Mouse (Mus musculus) stomach, postnatal 0 days (tissue): Measurements from ENCODE around the gene Rangap1. TPM values are rescaled to one million over a fixed set of nuclear protein-coding genes. Genes with fewer than 3 reads are reported as not detected.

Source experiments
- ATAC-seq: fragments of 200-750 bp; cut with Nextera tagmentation; 2 replicates; pipeline ENCODE4 v1.8.0; 2017; ENCODE audit not compliant: low FRiP score, low TSS enrichment
- DNase-seq: peaks from one replicate; pipeline ENCODE4 v3.0.0-alpha.2; 2016; ENCODE audit warnings: low spot score
- H3K27ac ChIP-seq: fragments of 300-500 bp; sonication (generic); replicated peaks from 2 replicates; pipeline ENCODE4 v1.5.1; 2014; ENCODE audit warnings: mild to moderate bottlenecking, control low read depth
- H3K27me3 ChIP-seq: fragments of 300-500 bp; sonication (generic); 2 replicates; pipeline ENCODE4 v1.6.1; 2014; ENCODE audit warnings: low read length; ENCODE audit not compliant: control insufficient read depth, insufficient read depth
- H3K36me3 ChIP-seq: fragments of 300-500 bp; sonication (generic); 2 replicates; pipeline ENCODE4 v1.6.1; 2014; ENCODE audit warnings: low read length, mixed read lengths; ENCODE audit not compliant: control insufficient read depth, insufficient read depth
- H3K4me1 ChIP-seq: fragments of 300-500 bp; sonication (generic); replicated peaks from 2 replicates; pipeline ENCODE4 v1.6.1; 2014; ENCODE audit warnings: antibody characterized with exemption; ENCODE audit not compliant: control insufficient read depth, insufficient read depth
- H3K4me2 ChIP-seq: fragments of 300-500 bp; sonication (generic); replicated peaks from 2 replicates; pipeline ENCODE4 v1.6.1; 2014; ENCODE audit warnings: low read depth, mild to moderate bottlenecking, control low read depth, moderate library complexity
- H3K4me3 ChIP-seq: fragments of 300-500 bp; sonication (generic); 2 replicates; pipeline ENCODE4 v1.5.1; 2014; ENCODE audit warnings: low read depth, low read length, control low read depth
- H3K9ac ChIP-seq: fragments of 300-500 bp; sonication (generic); 2 replicates; pipeline ENCODE4 v1.6.1; 2014; ENCODE audit warnings: mild to moderate bottlenecking, low read length, control low read depth, mixed read lengths
- H3K9me3 ChIP-seq: fragments of 300-500 bp; sonication (generic); 2 replicates; pipeline ENCODE4 v1.6.1; 2016; ENCODE audit warnings: low read length; ENCODE audit not compliant: control insufficient read depth
- CTCF ChIP-seq: IDR thresholded peaks from 2 replicates; pipeline ENCODE4 v1.5.1; 2016; ENCODE audit warnings: antibody characterized with exemption, low read depth, mild to moderate bottlenecking, moderate library complexity
- EP300 ChIP-seq: optimal IDR thresholded peaks from 2 replicates; pipeline ENCODE3; 2016; ENCODE audit warnings: antibody characterized with exemption
- WGBS: fragments of 180-500 bp; shearing (Covaris S2); extraction: QIAGEN DNeasy Blood & Tissue Kit; methylation state at CpG from one replicate; pipeline ENCODE4 v1.1.7; 2014; 5-methylcytosine and 5-hydroxymethylcytosine counted together
- polyA plus RNA-seq: library from polyadenylated mRNA; unstranded; fragments of >200 nt; fragmentation: Nextera tagmentation; extraction: Ambion mirVana; gene quantifications from 2 replicates; pipeline ENCODE4 v1.2.1, GENCODE M21; 2015

The Rangap1 gene
- polyA plus RNA-seq, 1 experiment from 2014 or later: 40.2 TPM

DNA sequence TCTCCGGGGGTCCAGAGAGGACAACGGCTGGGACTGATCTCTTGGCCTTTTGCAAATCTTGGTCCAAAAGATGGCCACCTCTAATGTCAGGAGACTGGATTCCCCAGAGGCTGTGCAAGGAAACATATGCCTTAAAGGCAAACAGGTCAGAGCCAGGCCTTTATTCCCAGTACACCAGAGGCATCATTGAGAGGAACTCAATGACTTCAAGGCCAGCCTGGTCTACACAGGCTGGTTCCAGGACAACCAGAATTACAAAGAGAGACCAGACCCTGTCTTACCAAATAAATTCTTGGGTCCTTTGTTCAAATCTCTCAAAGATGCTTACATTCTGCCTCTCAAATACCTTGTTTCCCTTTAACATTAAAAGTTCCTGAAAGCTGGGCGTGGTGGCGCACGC lies 23.0 kb downstream of the Rangap1 start:
- 95% methylated on average over 5 of the region's 5 CpGs for WGBS
- DNase-seq (no peak), ATAC-seq (no peak)
- no peaks in the 10 kb centered on the region for H3K4me1 ChIP-seq
- H3K4me2 ChIP-seq: no peak overlapping the region
- no peak overlapping the region for H3K4me3 ChIP-seq
- no peaks in the 10 kb centered on the region for H3K9me3 ChIP-seq
- TF ChIP-seq CTCF (no peak), EP300 (no peak)
- H3K27me3 ChIP-seq: no peaks in the 10 kb centered on the region
- peaks cover 37% of the 10 kb centered on the region for H3K36me3 ChIP-seq
- no peak overlapping the region for H3K27ac ChIP-seq
- no peak overlapping the region for H3K9ac ChIP-seq

DNA sequence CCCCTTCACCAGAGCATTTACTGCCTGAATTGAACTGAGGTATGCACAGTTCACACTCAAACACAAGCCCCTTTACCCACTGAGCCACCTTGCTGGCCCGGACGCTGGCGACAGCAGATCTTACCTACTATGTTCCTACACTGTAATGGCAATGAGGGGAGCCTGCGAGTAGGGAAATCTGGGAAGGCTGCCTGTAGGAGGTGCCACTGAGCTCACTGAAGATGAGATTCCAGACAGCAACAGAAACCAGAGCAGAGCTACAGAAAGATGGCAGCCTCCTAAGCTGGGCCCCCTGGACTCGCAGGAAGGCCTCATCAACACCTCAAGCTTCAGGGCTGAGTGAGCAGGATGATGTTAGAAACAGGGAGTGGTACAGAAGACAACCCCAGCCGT lies 26.2 kb downstream of the Rangap1 start:
- no peaks in the 10 kb centered on the region for H3K4me1 ChIP-seq
- TF ChIP-seq EP300 (no peak), CTCF (0 out of 2 replicates have a peak, but pooled peaks have one; percentile 11)
- H3K27me3 ChIP-seq: no peaks in the 10 kb centered on the region
- H3K9me3 ChIP-seq: no peaks in the 10 kb centered on the region
- H3K9ac ChIP-seq: no peak overlapping the region
- H3K4me2 ChIP-seq: no peak overlapping the region
- DNase-seq (no peak), ATAC-seq (no peak)
- peaks cover 56% of the 10 kb centered on the region for H3K36me3 ChIP-seq
- H3K27ac ChIP-seq: no peak overlapping the region
- H3K4me3 ChIP-seq: no peak overlapping the region
- 94% methylated on average over 6 of the region's 6 CpGs for WGBS

DNA sequence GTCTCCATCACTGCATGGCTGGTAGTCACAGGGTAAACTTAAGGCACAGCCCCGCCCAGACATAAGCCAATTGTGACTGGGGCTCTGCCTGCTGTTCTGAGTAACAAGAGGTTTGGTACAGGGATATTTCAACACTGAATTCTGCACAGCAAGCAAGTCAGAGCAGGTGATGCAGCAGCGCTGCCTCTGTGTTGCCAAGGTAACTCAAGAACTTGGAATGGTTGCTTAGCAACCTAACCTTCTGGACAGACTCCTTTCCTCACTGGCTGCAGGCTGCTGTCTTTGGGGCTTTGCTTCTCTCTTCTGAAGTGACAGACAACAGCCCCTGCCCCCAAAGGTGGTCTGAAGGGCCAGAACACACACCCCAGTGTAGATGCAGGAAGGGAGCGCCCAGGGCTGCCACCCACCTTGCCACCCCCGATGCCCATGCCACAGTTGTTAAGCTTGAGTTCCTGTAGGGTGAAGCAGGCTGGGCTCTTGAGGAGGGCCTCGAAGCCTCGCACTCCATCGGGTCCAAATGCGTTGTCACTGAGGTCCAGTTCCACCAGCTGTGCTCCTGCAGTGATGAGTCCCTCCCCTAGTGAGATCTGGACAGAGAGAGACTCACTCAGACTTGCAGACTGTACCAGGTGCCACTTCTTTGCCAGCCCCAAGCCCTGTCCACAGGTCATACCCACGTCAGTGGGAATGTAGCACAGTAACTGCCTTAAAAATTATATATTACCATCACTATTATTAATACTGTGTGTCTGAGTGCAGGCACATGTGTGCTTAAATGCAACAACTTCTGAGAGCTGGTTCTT lies 26.8 kb downstream of the Rangap1 start:
- Histone ChIP-seq H3K4me2 (no peak overlapping the region), H3K36me3 (peaks cover 55% of the 10 kb centered on the region), H3K4me1 (no peaks in the 10 kb centered on the region), H3K9ac (no peak overlapping the region), H3K9me3 (no peaks in the 10 kb centered on the region), H3K4me3 (no peak overlapping the region), H3K27me3 (no peaks in the 10 kb centered on the region), H3K27ac (no peak overlapping the region)
- no peak for ATAC-seq
- no peak for DNase-seq
- no peak for TF ChIP-seq CTCF
- no peak for TF ChIP-seq EP300
- WGBS: 86% methylated on average over 9 of the region's 9 CpGs

DNA sequence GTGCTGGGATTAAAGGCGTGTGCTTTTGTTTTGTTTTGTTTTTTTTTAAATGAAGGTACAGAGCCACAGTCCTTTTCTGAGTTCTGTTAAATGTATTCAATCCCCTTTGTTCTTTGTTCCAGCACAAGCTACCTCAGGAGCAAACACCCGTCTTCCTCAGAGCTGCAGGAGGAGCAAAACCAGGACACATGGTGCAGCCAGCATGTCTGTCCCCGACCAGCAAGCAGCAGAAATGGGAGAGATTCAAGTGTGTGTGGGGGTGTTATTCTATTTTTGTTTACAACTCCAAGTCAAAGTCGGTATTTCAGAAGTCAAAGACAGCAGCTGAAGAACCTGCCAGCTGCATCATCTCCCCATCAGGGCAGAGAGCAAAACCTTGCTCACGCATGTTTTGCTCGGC lies 31.6 kb downstream of the Rangap1 start:
- DNase-seq: no peak
- Histone ChIP-seq H3K9me3 (no peaks in the 10 kb centered on the region), H3K4me1 (no peaks in the 10 kb centered on the region), H3K4me3 (no peak overlapping the region), H3K27me3 (no peaks in the 10 kb centered on the region), H3K9ac (no peak overlapping the region), H3K4me2 (no peak overlapping the region), H3K36me3 (peaks cover 56% of the 10 kb centered on the region), H3K27ac (no peak overlapping the region)
- ATAC-seq: no peak
- 76% methylated on average over 6 of the region's 6 CpGs for WGBS
- no peak for TF ChIP-seq EP300
- no peak for TF ChIP-seq CTCF

DNA sequence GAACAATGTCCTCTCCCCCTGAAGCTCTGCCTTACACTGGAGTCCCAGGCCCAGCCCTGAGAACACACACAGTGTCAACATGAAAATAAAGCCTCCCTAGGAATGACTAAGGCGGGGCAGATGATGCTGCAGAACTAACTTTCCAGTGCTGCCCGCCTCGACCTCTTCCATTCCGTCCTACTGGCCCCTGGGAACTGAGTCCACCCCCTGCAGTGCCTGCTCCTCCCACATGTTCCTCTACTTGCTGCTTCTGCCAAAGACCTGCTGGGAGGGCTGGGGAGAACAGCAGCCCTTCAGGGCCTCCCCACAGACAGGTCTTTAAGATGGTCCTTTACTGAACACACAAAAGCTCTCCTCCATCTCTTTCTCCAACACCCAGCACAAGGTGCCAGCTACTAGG lies 34.5 kb downstream of the Rangap1 start:
- Histone ChIP-seq H3K4me3 (no peak overlapping the region), H3K27ac (no peak overlapping the region), H3K27me3 (no peaks in the 10 kb centered on the region), H3K9me3 (no peaks in the 10 kb centered on the region), H3K9ac (no peak overlapping the region), H3K36me3 (peaks cover 45% of the 10 kb centered on the region), H3K4me2 (no peak overlapping the region), H3K4me1 (no peaks in the 10 kb centered on the region)
- 63% methylated on average over 4 of the region's 4 CpGs for WGBS
- DNase-seq (no peak), ATAC-seq (peak; percentile 47; the same call in 1 of the 2 replicates)
- TF ChIP-seq CTCF (no peak), EP300 (no peak)

DNA sequence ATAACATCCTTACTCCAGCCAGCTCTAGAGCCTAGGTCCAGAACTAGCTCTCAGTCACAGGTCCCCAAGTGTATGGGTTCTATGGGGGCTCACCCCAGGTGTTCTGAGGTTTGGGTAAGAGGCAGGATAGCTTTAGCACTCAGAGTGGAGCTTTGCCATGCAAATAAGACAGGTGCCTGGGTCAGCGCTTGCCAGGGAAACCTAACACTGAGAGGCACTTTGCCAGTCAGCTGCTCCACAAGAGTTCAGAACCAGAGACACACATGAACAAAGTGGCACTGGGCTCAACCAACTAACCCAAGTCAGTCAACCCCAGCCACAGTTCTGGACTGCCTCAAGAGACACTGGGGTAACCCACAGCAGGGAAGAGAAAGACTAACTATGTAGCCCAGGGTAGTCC lies 35.6 kb downstream of the Rangap1 start:
- DNase-seq: no peak
- no peak overlapping the region for H3K4me2 ChIP-seq
- TF ChIP-seq CTCF: no peak
- no peak for TF ChIP-seq EP300
- peaks cover 52% of the 10 kb centered on the region for H3K36me3 ChIP-seq
- no peaks in the 10 kb centered on the region for H3K9me3 ChIP-seq
- no peak overlapping the region for H3K9ac ChIP-seq
- no peak for ATAC-seq
- no peaks in the 10 kb centered on the region for H3K27me3 ChIP-seq
- H3K27ac ChIP-seq: no peak overlapping the region
- no peak overlapping the region for H3K4me3 ChIP-seq
- WGBS: 100% methylated on average over 1 of the region's 1 CpGs
- no peaks in the 10 kb centered on the region for H3K4me1 ChIP-seq
